Mouse (Mus musculus): ENCODE data around the gene Klhdc2. TPM values are rescaled to one million over a fixed set of nuclear protein-coding genes. Genes with fewer than 3 reads are reported as not detected.

Klhdc2 gene
- polyA plus RNA-seq, 1 experiment from 2014 or later = 120 TPM

DNA sequence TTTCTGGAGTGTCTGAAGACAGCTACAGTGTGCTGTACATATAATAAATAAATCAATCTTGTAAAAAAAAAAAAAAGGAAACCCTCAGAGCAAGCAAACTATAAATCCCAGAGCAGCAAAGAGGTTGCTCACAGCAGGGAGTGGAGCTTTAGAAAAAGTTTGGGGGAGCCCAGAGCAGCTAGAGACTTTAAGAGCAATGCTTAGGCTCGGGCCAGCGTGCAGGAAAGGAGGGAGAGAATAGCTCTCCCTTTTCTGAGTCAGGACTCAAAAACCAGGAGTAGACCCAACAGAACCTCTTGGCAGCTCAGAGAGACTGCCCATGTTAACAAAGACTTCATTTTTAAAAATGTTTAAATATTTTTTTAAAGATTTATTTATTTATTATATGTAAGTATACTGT, 27.5 kb upstream of the Klhdc2 start:
- Histone ChIP-seq H3K36me3 (ENCODE audit: control insufficient read depth, insufficient read depth, low read length) (no peaks in the 10 kb centered on the region), H3K9ac (ENCODE audit: low read length) (no peak overlapping the region), H3K4me1 (replicated peaks; ENCODE audit: control insufficient read depth, insufficient read depth, low read length) (no peaks in the 10 kb centered on the region), H3K4me3 (ENCODE audit: low read depth, low read length) (no peak overlapping the region), H3K27me3 (replicated peaks; ENCODE audit: control insufficient read depth, insufficient read depth, low read length) (no peaks in the 10 kb centered on the region), H3K27ac (ENCODE audit: low read depth) (no peak overlapping the region), H3K4me2 (ENCODE audit: low read length) (no peak overlapping the region), H3K9me3 (ENCODE audit: control insufficient read depth, low read length) (no peaks in the 10 kb centered on the region)
- ATAC-seq (replicated peaks; ENCODE audit: low FRiP score, low TSS enrichment, low read depth) (no peak), DNase-seq (ENCODE audit: low spot score) (no peak)
- WGBS = 88% methylated on average over 2 of the region's 2 CpGs

DNA sequence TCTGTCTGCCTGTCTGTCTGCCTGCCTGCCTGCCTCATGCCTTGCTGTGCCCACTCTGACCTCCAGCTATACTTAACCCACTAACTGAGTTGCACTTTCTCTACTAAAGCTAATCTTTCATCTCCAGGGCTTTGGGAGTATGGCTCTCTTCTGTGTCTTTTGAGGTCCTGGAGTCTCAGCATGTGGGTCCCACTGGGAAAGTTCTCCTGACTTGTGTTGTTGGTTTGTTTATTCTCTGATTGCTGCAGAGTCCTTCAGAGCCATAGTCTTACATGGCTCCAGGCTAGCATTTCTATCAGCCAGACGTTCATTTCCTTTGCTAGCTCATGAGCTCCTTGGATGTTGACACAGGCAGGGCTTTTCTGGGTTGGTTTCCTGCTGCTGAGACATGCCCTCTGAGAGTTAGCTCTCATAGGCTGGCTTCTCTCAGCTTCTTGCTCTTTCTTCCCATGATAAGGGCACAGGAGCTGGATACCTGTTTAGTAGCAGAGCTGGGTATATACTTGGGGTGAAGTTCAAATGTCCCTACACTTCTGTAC, 16.5 kb upstream of the Klhdc2 start:
- Histone ChIP-seq H3K4me3 (ENCODE audit: low read depth, low read length) (no peak overlapping the region), H3K4me2 (ENCODE audit: low read length) (no peak overlapping the region), H3K27me3 (replicated peaks; ENCODE audit: control insufficient read depth, insufficient read depth, low read length) (no peaks in the 10 kb centered on the region), H3K4me1 (replicated peaks; ENCODE audit: control insufficient read depth, insufficient read depth, low read length) (no peaks in the 10 kb centered on the region), H3K9ac (ENCODE audit: low read length) (no peak overlapping the region), H3K36me3 (ENCODE audit: control insufficient read depth, insufficient read depth, low read length) (no peaks in the 10 kb centered on the region), H3K9me3 (ENCODE audit: control insufficient read depth, low read length) (no peaks in the 10 kb centered on the region), H3K27ac (ENCODE audit: low read depth) (no peak overlapping the region)
- ATAC-seq (replicated peaks; ENCODE audit: low FRiP score, low TSS enrichment, low read depth) = no peak
- DNase-seq (ENCODE audit: low spot score) = no peak
- 45% methylated on average over 1 of the region's 1 CpGs for WGBS

DNA sequence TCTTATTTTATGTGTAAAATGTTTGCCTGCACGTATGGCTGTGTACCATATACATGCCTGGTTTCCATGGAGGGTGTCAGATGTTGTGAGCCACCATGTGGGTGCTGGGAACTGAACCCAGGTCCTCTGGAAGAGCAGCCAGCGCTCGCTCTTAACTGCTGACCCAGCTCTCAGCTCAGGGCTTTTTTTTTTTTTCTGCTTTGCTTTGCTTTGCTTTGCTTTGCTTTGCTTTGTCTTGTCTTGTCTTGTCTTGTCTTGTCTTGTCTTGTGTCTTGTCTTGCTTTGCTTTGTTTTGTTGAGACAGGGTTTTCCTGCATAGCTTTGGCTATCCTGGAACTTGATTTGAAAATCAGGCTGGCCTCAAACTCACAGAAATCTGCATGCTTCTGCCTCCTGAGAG, 15.6 kb upstream of the Klhdc2 start:
- Histone ChIP-seq H3K9ac (ENCODE audit: low read length) (no peak overlapping the region), H3K27me3 (replicated peaks; ENCODE audit: control insufficient read depth, insufficient read depth, low read length) (no peaks in the 10 kb centered on the region), H3K27ac (ENCODE audit: low read depth) (no peak overlapping the region), H3K9me3 (ENCODE audit: control insufficient read depth, low read length) (no peaks in the 10 kb centered on the region), H3K4me2 (ENCODE audit: low read length) (no peak overlapping the region), H3K4me3 (ENCODE audit: low read depth, low read length) (no peak overlapping the region), H3K4me1 (replicated peaks; ENCODE audit: control insufficient read depth, insufficient read depth, low read length) (no peaks in the 10 kb centered on the region), H3K36me3 (ENCODE audit: control insufficient read depth, insufficient read depth, low read length) (no peaks in the 10 kb centered on the region)
- ATAC-seq (replicated peaks; ENCODE audit: low FRiP score, low TSS enrichment, low read depth) = no peak
- DNase-seq (ENCODE audit: low spot score) = no peak
- 94% methylated on average over 3 of the region's 3 CpGs for WGBS

DNA sequence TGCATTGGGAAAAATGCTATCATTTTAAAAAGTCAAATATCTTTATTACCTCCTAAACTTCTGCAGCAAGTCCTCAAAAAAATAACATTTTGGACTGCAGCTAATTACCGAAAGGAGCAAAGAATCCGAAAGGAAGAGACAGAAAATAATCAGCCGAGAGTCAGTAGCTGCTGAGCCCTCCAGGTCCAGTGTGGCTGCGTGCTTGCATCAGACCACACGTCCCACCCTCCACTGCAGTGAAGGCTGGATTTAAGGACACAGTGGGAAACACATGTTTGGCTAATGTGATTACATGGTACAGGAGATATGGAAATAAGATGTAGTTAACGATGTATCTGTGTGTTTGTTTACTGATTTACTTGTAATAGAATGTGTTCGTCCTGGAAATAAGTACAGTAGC, 13.3 kb upstream of the Klhdc2 start:
- no peak overlapping the region for H3K4me3 ChIP-seq (ENCODE audit: low read depth, low read length)
- WGBS = 89% methylated on average over 7 of the region's 7 CpGs
- ATAC-seq (replicated peaks; ENCODE audit: low FRiP score, low TSS enrichment, low read depth) = no peak

DNA sequence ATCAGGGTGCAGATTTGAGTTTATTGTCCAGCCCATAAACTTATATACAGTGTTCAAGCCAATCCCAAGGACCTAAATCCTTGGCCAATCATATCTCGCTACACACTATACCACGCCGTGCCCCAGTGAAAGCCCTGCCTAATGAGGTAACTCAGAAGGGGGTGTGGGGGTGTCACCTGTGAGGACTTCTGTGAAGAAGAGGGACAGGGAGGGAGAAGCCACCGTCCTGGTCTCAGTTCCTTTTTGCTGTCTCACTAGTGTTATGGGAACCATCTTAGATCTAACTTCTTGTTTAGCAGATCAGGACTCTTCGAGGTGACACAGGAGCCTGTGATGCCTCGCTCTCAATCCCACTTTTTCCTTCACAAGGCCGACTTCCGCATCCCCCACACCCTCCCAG, 8.9 kb upstream of the Klhdc2 start:
- no peak for DNase-seq (ENCODE audit: low spot score)
- no peaks in the 10 kb centered on the region for H3K27me3 ChIP-seq (replicated peaks; ENCODE audit: control insufficient read depth, insufficient read depth, low read length)
- H3K9me3 ChIP-seq (ENCODE audit: control insufficient read depth, low read length) = no peaks in the 10 kb centered on the region
- no peaks in the 10 kb centered on the region for H3K4me1 ChIP-seq (replicated peaks; ENCODE audit: control insufficient read depth, insufficient read depth, low read length)
- no peak overlapping the region for H3K9ac ChIP-seq (ENCODE audit: low read length)
- ATAC-seq (replicated peaks; ENCODE audit: low FRiP score, low TSS enrichment, low read depth) = no peak
- no peak overlapping the region for H3K27ac ChIP-seq (ENCODE audit: low read depth)
- H3K4me2 ChIP-seq (ENCODE audit: low read length) = no peak overlapping the region
- 87% methylated on average over 8 of the region's 8 CpGs for WGBS
- H3K36me3 ChIP-seq (ENCODE audit: control insufficient read depth, insufficient read depth, low read length) = no peaks in the 10 kb centered on the region
- no peak overlapping the region for H3K4me3 ChIP-seq (ENCODE audit: low read depth, low read length)

More for the DNA sequence above, 13.3 kb upstream of the Klhdc2 start:
- no peaks in the 10 kb centered on the region for H3K4me1 ChIP-seq (replicated peaks; ENCODE audit: control insufficient read depth, insufficient read depth, low read length)
- DNase-seq (ENCODE audit: low spot score) = no peak
- no peak overlapping the region for H3K27ac ChIP-seq (ENCODE audit: low read depth)
- H3K9ac ChIP-seq (ENCODE audit: low read length) = no peak overlapping the region
- H3K36me3 ChIP-seq (ENCODE audit: control insufficient read depth, insufficient read depth, low read length) = no peaks in the 10 kb centered on the region
- H3K27me3 ChIP-seq (replicated peaks; ENCODE audit: control insufficient read depth, insufficient read depth, low read length) = no peaks in the 10 kb centered on the region
- no peaks in the 10 kb centered on the region for H3K9me3 ChIP-seq (ENCODE audit: control insufficient read depth, low read length)
- no peak overlapping the region for H3K4me2 ChIP-seq (ENCODE audit: low read length)

DNA sequence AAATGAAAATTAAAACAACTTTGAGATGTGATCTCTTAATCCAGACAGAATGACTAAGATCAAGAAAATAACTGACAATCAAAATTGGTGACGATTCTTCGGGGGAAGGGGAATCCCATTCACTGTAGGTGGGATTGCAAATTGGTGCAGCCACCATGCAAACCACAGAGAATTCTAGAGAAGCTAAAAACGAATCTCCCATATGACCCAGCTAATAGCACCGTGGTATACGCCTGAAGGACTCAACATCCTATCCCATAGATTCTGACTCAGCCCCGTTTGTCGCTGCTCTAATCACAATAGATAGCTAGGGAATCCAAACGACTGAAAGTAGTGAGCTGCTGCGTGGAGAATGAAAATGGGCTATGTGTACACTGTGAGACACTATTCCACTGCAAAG, 7.8 kb upstream of the Klhdc2 start:
- Histone ChIP-seq H3K4me3 (ENCODE audit: low read depth, low read length) (no peak overlapping the region), H3K9me3 (ENCODE audit: control insufficient read depth, low read length) (no peaks in the 10 kb centered on the region), H3K27me3 (replicated peaks; ENCODE audit: control insufficient read depth, insufficient read depth, low read length) (no peaks in the 10 kb centered on the region), H3K36me3 (ENCODE audit: control insufficient read depth, insufficient read depth, low read length) (no peaks in the 10 kb centered on the region), H3K4me1 (replicated peaks; ENCODE audit: control insufficient read depth, insufficient read depth, low read length) (no peaks in the 10 kb centered on the region), H3K4me2 (ENCODE audit: low read length) (no peak overlapping the region), H3K9ac (ENCODE audit: low read length) (no peak overlapping the region), H3K27ac (ENCODE audit: low read depth) (no peak overlapping the region)
- WGBS = 79% methylated on average over 9 of the region's 9 CpGs
- no peak for DNase-seq (ENCODE audit: low spot score)
- no peak for ATAC-seq (replicated peaks; ENCODE audit: low FRiP score, low TSS enrichment, low read depth)

DNA sequence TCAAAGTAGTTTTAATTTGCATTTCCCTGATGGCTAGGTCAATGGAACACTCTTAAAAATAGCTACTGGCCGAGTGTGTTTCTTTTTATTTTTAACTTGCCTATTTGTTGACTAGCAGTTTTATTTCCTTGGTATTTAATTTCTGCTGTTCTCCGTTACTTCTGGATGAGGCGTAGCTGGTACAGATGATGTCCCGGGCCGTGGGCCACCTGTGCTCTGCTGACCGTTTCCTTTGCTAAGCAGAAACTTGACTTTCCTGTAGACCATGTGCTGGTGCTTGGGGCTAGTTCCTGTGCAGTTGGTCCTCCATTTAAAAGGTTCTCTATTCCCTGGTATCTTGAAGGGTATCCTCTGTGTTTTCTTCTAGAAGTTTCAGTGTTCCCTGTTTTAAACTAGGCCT, 4.1 kb upstream of the Klhdc2 start:
- WGBS = 93% methylated on average over 6 of the region's 6 CpGs
- peaks cover 5% of the 10 kb centered on the region; the same call in 1 of the 2 replicates for H3K4me1 ChIP-seq (replicated peaks; ENCODE audit: control insufficient read depth, insufficient read depth, low read length)
- no peaks in the 10 kb centered on the region for H3K36me3 ChIP-seq (ENCODE audit: control insufficient read depth, insufficient read depth, low read length)

DNA sequence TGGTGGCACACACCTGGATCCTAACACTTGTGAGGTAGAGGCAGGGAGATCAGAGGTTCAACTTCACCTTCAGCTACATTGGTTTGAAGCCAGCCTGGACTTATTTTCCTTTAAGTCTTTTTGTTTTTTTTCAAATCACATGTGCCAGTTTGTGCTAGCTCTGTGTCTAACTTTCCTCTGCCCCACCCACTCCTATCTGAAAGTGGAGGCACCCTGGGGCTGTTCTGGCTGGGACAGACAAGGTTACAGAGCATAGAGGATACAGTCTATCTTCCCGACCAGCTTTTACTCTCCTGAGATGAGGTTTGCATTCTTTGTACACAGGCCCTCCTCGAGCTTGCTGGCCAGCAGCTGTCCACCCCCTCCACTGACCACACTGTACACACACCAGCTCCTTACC, 2.7 kb upstream of the Klhdc2 start:
- no peaks in the 10 kb centered on the region for H3K36me3 ChIP-seq (ENCODE audit: control insufficient read depth, insufficient read depth, low read length)
- no peaks in the 10 kb centered on the region for H3K27me3 ChIP-seq (replicated peaks; ENCODE audit: control insufficient read depth, insufficient read depth, low read length)
- WGBS = 47% methylated on average over 2 of the region's 2 CpGs
- no peak for ATAC-seq (replicated peaks; ENCODE audit: low FRiP score, low TSS enrichment, low read depth)
- no peak overlapping the region for H3K4me2 ChIP-seq (ENCODE audit: low read length)
- no peak overlapping the region for H3K27ac ChIP-seq (ENCODE audit: low read depth)
- H3K4me3 ChIP-seq (ENCODE audit: low read depth, low read length) = no peak overlapping the region
- DNase-seq (ENCODE audit: low spot score) = no peak
- H3K4me1 ChIP-seq (replicated peaks; ENCODE audit: control insufficient read depth, insufficient read depth, low read length) = peaks cover 17% of the 10 kb centered on the region
- no peaks in the 10 kb centered on the region for H3K9me3 ChIP-seq (ENCODE audit: control insufficient read depth, low read length)
- no peak overlapping the region for H3K9ac ChIP-seq (ENCODE audit: low read length)

More for the DNA sequence above, 4.1 kb upstream of the Klhdc2 start:
- no peak for DNase-seq (ENCODE audit: low spot score)
- Histone ChIP-seq H3K9me3 (ENCODE audit: control insufficient read depth, low read length) (no peaks in the 10 kb centered on the region), H3K9ac (ENCODE audit: low read length) (no peak overlapping the region), H3K4me2 (ENCODE audit: low read length) (no peak overlapping the region), H3K27ac (ENCODE audit: low read depth) (no peak overlapping the region), H3K27me3 (replicated peaks; ENCODE audit: control insufficient read depth, insufficient read depth, low read length) (no peaks in the 10 kb centered on the region), H3K4me3 (ENCODE audit: low read depth, low read length) (no peak overlapping the region)
- ATAC-seq (replicated peaks; ENCODE audit: low FRiP score, low TSS enrichment, low read depth) = no peak

DNA sequence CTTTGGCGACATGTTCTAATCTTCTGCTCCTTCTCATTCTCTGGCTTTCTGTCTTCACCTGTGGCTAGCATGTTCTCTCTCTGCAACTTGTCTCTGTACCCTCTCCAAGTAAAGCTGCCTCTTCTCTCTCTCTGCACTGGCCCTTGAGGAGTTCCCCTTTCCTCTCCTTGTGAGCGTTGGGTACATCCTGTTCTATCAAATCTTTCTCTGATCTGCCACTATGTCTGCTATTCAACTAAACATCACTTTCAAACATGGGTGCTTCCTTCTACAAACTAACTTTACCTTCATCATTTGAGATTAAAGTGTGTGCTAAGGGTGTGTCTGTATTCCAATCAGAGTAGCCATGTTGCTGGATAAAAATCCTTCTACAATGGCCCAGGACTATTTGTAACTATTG, 1.5 kb upstream of the Klhdc2 start:
- Histone ChIP-seq H3K4me1 (replicated peaks; ENCODE audit: control insufficient read depth, insufficient read depth, low read length) (peaks cover 23% of the 10 kb centered on the region), H3K27ac (ENCODE audit: low read depth) (no peak overlapping the region), H3K27me3 (replicated peaks; ENCODE audit: control insufficient read depth, insufficient read depth, low read length) (no peaks in the 10 kb centered on the region), H3K9me3 (ENCODE audit: control insufficient read depth, low read length) (no peaks in the 10 kb centered on the region), H3K9ac (ENCODE audit: low read length) (no peak overlapping the region), H3K36me3 (ENCODE audit: control insufficient read depth, insufficient read depth, low read length) (peaks cover 2% of the 10 kb centered on the region), H3K4me3 (ENCODE audit: low read depth, low read length) (no peak overlapping the region), H3K4me2 (ENCODE audit: low read length) (no peak overlapping the region)
- 84% methylated on average over 2 of the region's 2 CpGs for WGBS
- DNase-seq (ENCODE audit: low spot score) = no peak
- no peak for ATAC-seq (replicated peaks; ENCODE audit: low FRiP score, low TSS enrichment, low read depth)

Measured in intestine, embryonic 14.5 days (tissue).